Mouse (Mus musculus): Measurements from ENCODE around the gene Mtf2. TPM values are rescaled to one million over a fixed set of nuclear protein-coding genes. Genes with fewer than 3 reads are reported as not detected.

Mtf2 gene
- polyA plus RNA-seq, 1 experiment from 2014 or later: 88.4 TPM

Other genes with a start within 250 kb of the Mtf2 start
- gene Ube2d2b, start 235.6 kb upstream of the Mtf2 start, polyA plus RNA-seq (2014; fragmentation: Nextera tagmentation; extraction: Ambion mirVana): 0.57 TPM in 1 of 2 replicates, not detected in the other
- 41.0 and 46.7 TPM in 2 replicates for gene Evi5, start 190.6 kb upstream of the Mtf2 start, polyA plus RNA-seq (2014; fragmentation: Nextera tagmentation; extraction: Ambion mirVana)
- 55.2 and 69.9 TPM in 2 replicates for gene Rpl5, start 165.2 kb upstream of the Mtf2 start, polyA plus RNA-seq (2014; fragmentation: Nextera tagmentation; extraction: Ambion mirVana)
- gene Fam69a, start 78.6 kb upstream of the Mtf2 start, polyA plus RNA-seq (2014; fragmentation: Nextera tagmentation; extraction: Ambion mirVana): 20.0 and 20.6 TPM in 2 replicates
- gene Tmed5, start 66.9 kb downstream of the Mtf2 start, polyA plus RNA-seq (2014; fragmentation: Nextera tagmentation; extraction: Ambion mirVana): 27.4 and 31.0 TPM in 2 replicates
- 5.9 and 6.6 TPM in 2 replicates for gene Ccdc18, start 67.2 kb downstream of the Mtf2 start, polyA plus RNA-seq (2014; fragmentation: Nextera tagmentation; extraction: Ambion mirVana)
- gene Dr1, start 203.2 kb downstream of the Mtf2 start, polyA plus RNA-seq (2014; fragmentation: Nextera tagmentation; extraction: Ambion mirVana): 32.8 and 36.5 TPM in 2 replicates
- 3.4 and 3.7 TPM in 2 replicates for gene Pigg, start 246.9 kb downstream of the Mtf2 start, polyA plus RNA-seq (2014; fragmentation: Nextera tagmentation; extraction: Ambion mirVana)